Mouse (Mus musculus) gastrocnemius, adult 2 months (tissue): ENCODE data around the gene Nanog. TPM values are rescaled to one million over a fixed set of nuclear protein-coding genes. Genes with fewer than 3 reads are reported as not detected.

Experiments
- DNase-seq: peaks from one replicate; pipeline ENCODE4 v3.0.0; 2022
- H3K27ac ChIP-seq: fragments of 200-600 bp; 2 replicates; pipeline ENCODE4 v1.8.1; 2022; ENCODE audit warnings: mild to moderate bottlenecking
- H3K4me3 ChIP-seq: fragments of 200-600 bp; 2 replicates; pipeline ENCODE4 v1.8.1; 2022; ENCODE audit warnings: mild to moderate bottlenecking, moderate library complexity
- CTCF ChIP-seq: fragments of 200-600 bp; IDR thresholded peaks from 2 replicates; pipeline ENCODE4 v1.8.1; 2022; ENCODE audit warnings: antibody characterized with exemption, mild to moderate bottlenecking, moderate library complexity
- intact Hi-C: fragments of 180-260 bp; cut with DNase I; formaldehyde crosslinking; loops from one replicate; pipeline ENCODE4 v1.15.1; 2025
- total RNA-seq, 2 experiments: library from RNA; stranded (reverse); gene quantifications; 2 replicates each; pipeline ENCODE4 v1.2.3; 2021

The Nanog gene
- total RNA-seq, 2 experiments from 2014 or later: not detected

GRCm38 (mm10) chr6:122755913-122756312, 48.6 kb downstream of the Nanog start:
- intact Hi-C loops: no loop called here
- Histone ChIP-seq H3K4me3 (no peak overlapping the region), H3K27ac (no peak overlapping the region)
- DNase-seq: no peak
- TF ChIP-seq CTCF: no peak

- no peak for DNase-seq
- intact Hi-C loops: no loop called here
- Histone ChIP-seq H3K4me3 (no peak overlapping the region), H3K27ac (no peak overlapping the region)
- no peak for TF ChIP-seq CTCF
Observed at GRCm38 (mm10) chr6:122758732-122759131, 51.4 kb downstream of the Nanog start.

GRCm38 (mm10) chr6:122761011-122761599, 53.8 kb downstream of the Nanog start:
- peak; percentile 43 for DNase-seq
- intact Hi-C loops: no loop called here
- Histone ChIP-seq H3K4me3 (peak overlapping the region; percentile 68), H3K27ac (peak overlapping the region; percentile 40; the same call in 1 of the 2 replicates)
- TF ChIP-seq CTCF: no peak

DNA sequence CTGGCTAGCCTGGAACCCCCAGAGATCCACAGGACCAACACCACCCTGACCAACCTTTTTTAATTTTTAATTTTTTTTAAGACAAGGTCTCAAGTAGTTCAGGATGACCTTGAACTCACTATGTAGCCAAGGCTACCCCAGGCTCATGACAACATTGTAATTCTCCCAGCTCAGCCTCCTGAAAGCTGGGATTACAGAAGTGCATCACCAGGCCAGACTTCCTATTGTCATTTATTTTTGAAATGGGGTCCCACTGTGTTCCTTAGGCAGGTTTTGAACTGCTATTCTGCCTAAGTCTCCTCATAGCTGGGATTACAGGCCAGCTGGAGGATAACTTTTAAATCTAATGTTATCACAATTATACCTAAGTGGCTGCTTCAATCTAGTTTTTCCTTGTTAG, 54.6 kb downstream of the Nanog start:
- intact Hi-C loops: no loop called here
- no peak for TF ChIP-seq CTCF
- no peak for DNase-seq
- Histone ChIP-seq H3K4me3 (no peak overlapping the region), H3K27ac (no peak overlapping the region)

- Histone ChIP-seq H3K27ac (no peak overlapping the region), H3K4me3 (no peak overlapping the region)
- no peak for DNase-seq
- intact Hi-C loops: no loop called here
- TF ChIP-seq CTCF: no peak
Observed at GRCm38 (mm10) chr6:122762480-122762879, 55.2 kb downstream of the Nanog start.

DNA sequence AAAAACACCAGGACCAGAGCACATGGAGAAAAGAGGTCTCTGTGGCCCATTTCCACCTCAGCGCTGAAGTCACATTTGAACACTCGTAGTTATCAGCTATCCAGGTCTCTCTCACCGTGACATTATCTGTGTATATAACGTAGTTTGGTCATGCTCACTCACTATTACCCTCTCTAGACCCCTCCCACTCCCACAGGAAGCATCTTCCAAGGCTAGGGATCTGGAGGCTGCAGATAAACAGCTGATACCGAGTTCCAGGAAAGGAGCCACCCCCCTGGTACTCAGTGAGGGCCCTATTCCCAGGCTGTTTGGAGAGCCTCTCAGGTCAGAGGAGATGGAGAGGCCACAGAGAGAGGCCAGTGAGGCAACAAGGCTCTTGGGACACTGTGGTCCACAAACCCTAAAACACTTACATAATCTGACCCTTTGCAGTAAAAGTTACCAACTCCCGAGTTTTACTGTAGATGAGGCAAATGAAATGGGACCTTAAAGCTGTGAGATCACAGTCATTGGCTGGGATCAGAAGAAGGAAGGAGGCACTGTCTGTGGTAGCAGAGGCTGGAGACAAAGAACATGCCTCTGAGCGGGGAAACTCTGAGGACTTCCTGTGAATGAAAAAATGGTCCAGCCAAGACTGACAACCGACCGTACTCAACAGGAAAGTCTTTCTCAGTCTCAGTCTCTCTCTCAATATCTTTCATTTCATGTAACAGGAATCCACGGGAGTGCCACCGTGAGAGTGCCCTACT, 55.8 kb downstream of the Nanog start:
- intact Hi-C loops: no loop called here
- Histone ChIP-seq H3K27ac (no peak overlapping the region), H3K4me3 (no peak overlapping the region)
- no peak for TF ChIP-seq CTCF
- DNase-seq: no peak

- H3K4me3 ChIP-seq: peak overlapping the region; percentile 71
- intact Hi-C loops: no loop called here
Observed at GRCm38 (mm10) chr6:122763844-122764445, 56.7 kb downstream of the Nanog start.

More at GRCm38 (mm10) chr6:122763844-122764445, 56.7 kb downstream of the Nanog start:
- no peak for DNase-seq
- no peak overlapping the region for H3K27ac ChIP-seq
- no peak for TF ChIP-seq CTCF

Other genes starting within 250 kb of the Nanog start
- gene Rimklb, start 208.7 kb upstream of the Nanog start, total RNA-seq: under 1 TPM in 1 of 2 experiments, not detected in 1; 0.99 TPM
- 10 to 100 TPM; 24.3 to 35.4 TPM for gene Mfap5, start 201.6 kb upstream of the Nanog start, total RNA-seq
- gene Aicda, start 153.7 kb upstream of the Nanog start, total RNA-seq: not detected
- gene Apobec1, start 105.0 kb upstream of the Nanog start, total RNA-seq: 1 to 10 TPM; 1.8 to 2.0 TPM
- gene Gdf3, start 97.4 kb upstream of the Nanog start, total RNA-seq: not detected
- not detected for gene Dppa3, start 81.1 kb upstream of the Nanog start, total RNA-seq
- 1 to 10 TPM; 1.7 to 7.6 TPM for gene Slc2a3, start 94.2 kb downstream of the Nanog start, total RNA-seq
- 10 to 100 TPM; 26.4 to 29.1 TPM for gene Foxj2, start 112.4 kb downstream of the Nanog start, total RNA-seq
- gene C3ar1, start 148.7 kb downstream of the Nanog start, total RNA-seq: under 1 TPM; 0.41 to 0.67 TPM
- gene Necap1, start 167.0 kb downstream of the Nanog start, total RNA-seq: 10 to 100 TPM; 15.2 to 16.2 TPM
- 1 to 10 TPM in 1 of 2 experiments, under 1 TPM in 1; 0.61 to 1.5 TPM for gene Clec4a1, start 214.4 kb downstream of the Nanog start, total RNA-seq
- 1 to 10 TPM in 1 of 2 experiments, under 1 TPM in 1; 0.99 to 1.3 TPM for gene Clec4a3, start 245.0 kb downstream of the Nanog start, total RNA-seq